Mouse (Mus musculus): ENCODE results near the gene Srgap1. TPM values are rescaled to one million over a fixed set of nuclear protein-coding genes. Genes with fewer than 3 reads are reported as not detected.

The Srgap1 gene
- polyA plus RNA-seq, 1 experiment from 2014 or later, result 12.7 TPM

DNA sequence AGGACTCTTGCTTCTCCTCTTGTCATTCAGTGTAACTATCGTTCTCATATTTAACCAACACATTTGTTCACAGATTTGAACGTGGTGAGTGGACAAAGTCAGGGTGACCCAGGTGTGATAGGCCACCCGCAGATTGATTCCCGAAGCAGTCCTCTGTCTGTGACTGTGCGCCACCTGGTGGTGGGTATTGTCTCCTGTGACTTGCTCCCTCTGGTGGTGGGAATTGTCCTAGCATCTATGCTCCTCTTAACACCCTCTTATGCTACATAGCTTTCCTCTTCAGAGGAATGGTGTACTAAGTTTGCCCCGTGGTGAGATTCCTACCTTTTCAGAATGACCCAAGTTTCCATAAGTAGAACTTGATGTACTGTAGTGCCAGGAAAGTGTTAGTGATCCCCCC is 4.7 kb upstream of the Srgap1 start:
- Histone ChIP-seq H3K27ac (ENCODE audit: low read depth) (no peak overlapping the region), H3K4me2 (no peak overlapping the region), H3K27me3 (ENCODE audit: insufficient read depth, low read length) (no peaks in the 10 kb centered on the region), H3K9me3 (ENCODE audit: low read depth, low read length) (no peaks in the 10 kb centered on the region), H3K4me3 (ENCODE audit: low read depth, low read length) (no peak overlapping the region), H3K4me1 (ENCODE audit: insufficient read depth) (no peaks in the 10 kb centered on the region), H3K9ac (no peak overlapping the region), H3K36me3 (ENCODE audit: insufficient read depth) (no peaks in the 10 kb centered on the region)
- DNase-seq (peak; percentile 91), ATAC-seq (ENCODE audit: insufficient read depth) (no peak)
- TF ChIP-seq CTCF (IDR thresholded peaks at IDR 0.05; ENCODE audit: low read depth), result peak; percentile 100
- 22% methylated on average over 6 of the region's 6 CpGs for WGBS

DNA sequence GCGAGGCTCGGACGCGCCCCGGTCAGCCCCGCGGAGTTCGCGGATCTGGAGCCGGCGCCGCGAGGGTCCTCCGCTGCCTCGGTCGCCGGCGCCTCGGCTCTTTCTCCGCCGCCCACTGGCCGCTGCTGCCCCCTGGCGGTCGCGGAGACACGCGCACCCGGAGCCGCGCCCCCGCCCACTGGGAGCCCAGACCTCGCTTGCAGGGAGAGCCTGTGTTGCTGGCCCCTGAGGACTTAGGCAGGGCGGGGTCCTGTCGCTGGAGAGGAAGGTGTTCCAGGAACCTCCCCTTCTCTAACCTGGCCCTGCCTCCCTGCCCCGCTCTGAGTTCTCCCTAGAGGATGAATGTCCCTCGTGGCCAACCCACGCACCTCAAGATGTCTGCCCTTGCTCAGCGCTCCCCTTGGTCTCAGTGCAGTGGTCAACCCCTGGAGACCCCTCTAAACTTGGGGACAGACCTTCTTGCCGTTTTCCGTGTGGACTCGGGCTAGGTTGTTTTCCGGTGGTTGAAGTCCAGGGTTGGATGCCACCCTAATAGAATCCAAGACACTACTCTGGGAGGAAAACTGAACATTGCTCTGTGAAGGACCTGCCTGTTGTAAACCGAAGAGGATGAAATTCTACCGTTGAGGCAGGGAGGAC is 731 bp upstream of the Srgap1 start:
- ATAC-seq (ENCODE audit: insufficient read depth) (peak; percentile 85), DNase-seq (peak; percentile 93)
- Histone ChIP-seq H3K4me2 (peak overlapping the region; percentile 76), H3K9ac (peak overlapping the region; percentile 87), H3K27ac (ENCODE audit: low read depth) (peak overlapping the region; percentile 86), H3K36me3 (ENCODE audit: insufficient read depth) (no peaks in the 10 kb centered on the region), H3K4me3 (ENCODE audit: low read depth, low read length) (peak overlapping the region; percentile 77), H3K4me1 (ENCODE audit: insufficient read depth) (peaks cover 6% of the 10 kb centered on the region), H3K27me3 (ENCODE audit: insufficient read depth, low read length) (no peaks in the 10 kb centered on the region), H3K9me3 (ENCODE audit: low read depth, low read length) (no peaks in the 10 kb centered on the region)
- WGBS, result 15% methylated on average over 31 of the region's 44 CpGs
- peak; percentile 68 for TF ChIP-seq CTCF (IDR thresholded peaks at IDR 0.05; ENCODE audit: low read depth)

DNA sequence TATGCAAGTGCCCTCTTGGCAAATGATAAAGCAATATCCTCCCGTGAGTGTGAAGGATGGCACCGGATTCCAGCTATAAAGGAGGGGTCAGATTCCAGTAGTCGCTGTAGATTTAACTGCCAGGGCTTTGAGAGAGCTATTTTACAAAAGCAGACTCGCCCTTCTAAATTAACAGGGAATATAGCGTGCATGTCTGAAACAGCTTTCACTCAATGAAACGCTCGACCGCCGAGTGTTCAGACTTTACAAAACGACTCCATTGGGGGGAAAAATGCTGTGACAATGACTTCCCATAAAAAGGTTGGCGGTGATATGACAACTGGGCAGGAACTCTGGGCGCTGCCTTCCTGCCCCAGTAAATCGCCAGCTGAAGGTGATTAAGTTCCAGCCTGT is 608 bp downstream of the Srgap1 start:
- peak overlapping the region; percentile 86 for H3K27ac ChIP-seq (ENCODE audit: low read depth)
- DNase-seq (peak; percentile 60), ATAC-seq (ENCODE audit: insufficient read depth) (no peak)
- no peaks in the 10 kb centered on the region for H3K27me3 ChIP-seq (ENCODE audit: insufficient read depth, low read length)
- no peak for TF ChIP-seq CTCF (IDR thresholded peaks at IDR 0.05; ENCODE audit: low read depth)
- no peaks in the 10 kb centered on the region for H3K9me3 ChIP-seq (ENCODE audit: low read depth, low read length)
- H3K4me1 ChIP-seq (ENCODE audit: insufficient read depth), result peaks cover 6% of the 10 kb centered on the region
- peak overlapping the region; percentile 77 for H3K4me3 ChIP-seq (ENCODE audit: low read depth, low read length)
- under 1% methylated on average over 13 of the region's 13 CpGs for WGBS
- peak overlapping the region; percentile 76 for H3K4me2 ChIP-seq
- no peaks in the 10 kb centered on the region for H3K36me3 ChIP-seq (ENCODE audit: insufficient read depth)
- peak overlapping the region; percentile 87 for H3K9ac ChIP-seq

DNA sequence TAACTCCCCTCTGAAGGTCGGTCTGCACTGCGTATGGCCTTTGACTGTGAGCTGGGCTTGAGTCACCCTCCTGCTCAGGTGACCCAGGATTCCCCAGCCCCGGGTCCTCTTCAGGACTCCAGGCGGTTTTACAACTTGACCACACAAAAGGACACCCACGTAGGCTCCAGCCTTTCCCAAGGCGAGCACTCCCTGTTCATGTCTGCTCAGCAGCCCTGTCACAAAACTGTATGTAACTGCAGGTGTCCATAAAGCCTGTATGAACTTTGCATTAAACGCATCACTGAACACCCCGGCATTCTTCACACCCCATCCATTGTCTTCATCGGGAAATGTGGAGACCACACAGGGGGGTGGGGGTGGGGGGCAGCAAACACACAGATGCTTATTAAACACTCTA is 1.2 kb downstream of the Srgap1 start:
- H3K9ac ChIP-seq, result peak overlapping the region; percentile 87
- no peak for TF ChIP-seq CTCF (IDR thresholded peaks at IDR 0.05; ENCODE audit: low read depth)
- peak; percentile 44 for DNase-seq
- H3K4me3 ChIP-seq (ENCODE audit: low read depth, low read length), result peak overlapping the region; percentile 77
- no peaks in the 10 kb centered on the region for H3K9me3 ChIP-seq (ENCODE audit: low read depth, low read length)
- WGBS, result 13% methylated on average over 9 of the region's 9 CpGs
- no peak for ATAC-seq (ENCODE audit: insufficient read depth)
- H3K4me1 ChIP-seq (ENCODE audit: insufficient read depth), result peaks cover 6% of the 10 kb centered on the region
- peak overlapping the region; percentile 76 for H3K4me2 ChIP-seq
- no peak overlapping the region for H3K27ac ChIP-seq (ENCODE audit: low read depth)
- H3K27me3 ChIP-seq (ENCODE audit: insufficient read depth, low read length), result no peaks in the 10 kb centered on the region
- H3K36me3 ChIP-seq (ENCODE audit: insufficient read depth), result no peaks in the 10 kb centered on the region

DNA sequence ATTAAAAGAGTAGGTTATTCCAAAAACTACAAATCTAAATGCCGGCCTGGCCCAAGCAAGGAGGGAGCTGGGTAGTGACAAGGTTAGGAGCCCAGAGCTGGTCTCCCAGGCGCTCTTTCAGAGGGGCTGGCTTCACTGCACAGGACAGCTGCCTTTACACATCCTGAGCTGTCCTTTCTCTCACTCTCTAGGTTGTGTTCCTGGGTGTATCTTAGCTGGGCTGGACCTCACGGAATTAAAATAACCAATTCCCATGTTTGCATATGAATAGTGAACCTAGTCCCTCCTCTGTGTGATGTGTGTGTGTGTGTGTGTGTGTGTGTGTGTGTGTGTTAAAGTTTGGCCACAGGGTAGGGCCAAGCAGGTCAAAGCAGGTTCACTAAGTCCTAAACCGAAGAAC is 2.2 kb downstream of the Srgap1 start:
- WGBS, result 73% methylated on average over 4 of the region's 4 CpGs
- Histone ChIP-seq H3K9me3 (ENCODE audit: low read depth, low read length) (no peaks in the 10 kb centered on the region; the same call in 1 of the 2 replicates), H3K27me3 (ENCODE audit: insufficient read depth, low read length) (no peaks in the 10 kb centered on the region), H3K4me1 (ENCODE audit: insufficient read depth) (peaks cover 6% of the 10 kb centered on the region), H3K4me2 (peak overlapping the region; percentile 76; the same call in 1 of the 2 replicates), H3K9ac (no peak overlapping the region), H3K27ac (ENCODE audit: low read depth) (no peak overlapping the region), H3K36me3 (ENCODE audit: insufficient read depth) (no peaks in the 10 kb centered on the region), H3K4me3 (ENCODE audit: low read depth, low read length) (peak overlapping the region; percentile 77; the same call in 1 of the 2 replicates)
- ATAC-seq (ENCODE audit: insufficient read depth), result no peak
- no peak for TF ChIP-seq CTCF (IDR thresholded peaks at IDR 0.05; ENCODE audit: low read depth)
- DNase-seq, result no peak

DNA sequence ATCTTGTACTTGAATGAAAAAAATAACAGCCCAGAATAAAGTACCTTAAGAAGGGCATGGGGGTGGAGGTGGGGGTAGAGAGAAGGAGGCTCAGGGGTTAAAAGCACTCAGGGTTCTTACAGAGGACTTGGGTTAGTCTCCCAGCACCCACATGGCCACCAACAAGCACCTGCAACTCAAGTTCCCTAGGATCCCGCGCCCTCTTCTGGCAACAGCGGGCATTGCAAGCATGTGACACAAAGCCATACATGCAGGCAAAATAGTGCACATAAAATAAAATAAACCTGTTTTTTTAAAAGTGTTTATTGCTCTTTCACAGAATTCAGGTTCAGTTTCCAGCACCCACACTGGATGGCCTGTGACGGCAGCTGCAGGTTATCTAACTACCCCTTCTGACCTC is 6.7 kb downstream of the Srgap1 start:
- 0 out of 2 replicates have a peak, but pooled peaks cover 3% of the 10 kb centered on the region for H3K36me3 ChIP-seq (ENCODE audit: insufficient read depth)
- WGBS, result 47% methylated on average over 4 of the region's 4 CpGs
- H3K4me1 ChIP-seq (ENCODE audit: insufficient read depth), result no peaks in the 10 kb centered on the region
- H3K4me3 ChIP-seq (ENCODE audit: low read depth, low read length), result no peak overlapping the region
- H3K27me3 ChIP-seq (ENCODE audit: insufficient read depth, low read length), result no peaks in the 10 kb centered on the region
- TF ChIP-seq CTCF (IDR thresholded peaks at IDR 0.05; ENCODE audit: low read depth), result peak; percentile 61
- no peak overlapping the region for H3K9ac ChIP-seq
- no peak for DNase-seq
- no peaks in the 10 kb centered on the region; the same call in 1 of the 2 replicates for H3K9me3 ChIP-seq (ENCODE audit: low read depth, low read length)
- no peak overlapping the region for H3K4me2 ChIP-seq
- H3K27ac ChIP-seq (ENCODE audit: low read depth), result no peak overlapping the region
- ATAC-seq (ENCODE audit: insufficient read depth), result no peak

DNA sequence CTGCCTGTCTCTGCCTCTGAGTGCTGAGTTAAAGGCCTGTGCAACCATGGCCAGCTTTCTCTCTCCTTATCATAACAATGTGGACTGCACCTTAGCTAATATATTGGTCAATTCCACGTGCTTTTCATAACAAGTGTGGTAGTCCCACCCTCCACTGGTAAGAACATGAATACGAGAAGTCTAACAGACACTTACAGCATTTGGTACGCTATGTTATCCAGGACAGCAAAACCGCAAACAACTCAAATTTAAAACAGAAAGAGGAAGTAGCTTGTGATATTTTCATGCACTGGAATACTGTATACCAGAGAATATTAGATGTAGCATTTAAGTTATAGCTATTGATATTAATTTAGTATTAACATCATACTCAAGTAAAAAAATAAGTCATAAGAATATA is 7.5 kb downstream of the Srgap1 start:
- Histone ChIP-seq H3K36me3 (ENCODE audit: insufficient read depth) (0 out of 2 replicates have a peak, but pooled peaks cover 3% of the 10 kb centered on the region), H3K4me3 (ENCODE audit: low read depth, low read length) (no peak overlapping the region), H3K9me3 (ENCODE audit: low read depth, low read length) (no peaks in the 10 kb centered on the region; the same call in 1 of the 2 replicates), H3K4me1 (ENCODE audit: insufficient read depth) (no peaks in the 10 kb centered on the region), H3K27me3 (ENCODE audit: insufficient read depth, low read length) (no peaks in the 10 kb centered on the region), H3K27ac (ENCODE audit: low read depth) (no peak overlapping the region), H3K4me2 (no peak overlapping the region), H3K9ac (no peak overlapping the region)
- ATAC-seq (ENCODE audit: insufficient read depth) (no peak), DNase-seq (no peak)
- WGBS, result 88% methylated on average over 4 of the region's 4 CpGs
- no peak for TF ChIP-seq CTCF (IDR thresholded peaks at IDR 0.05; ENCODE audit: low read depth)

Data from lung, embryonic 14.5 days (tissue).